Mouse (Mus musculus) midbrain, embryonic 11.5 days (tissue): ENCODE measurements at regions not wholly inside any gene's neighbourhood (a gene's known extent, or its start where the extent isn't known, plus 50 kb on each side); places are given as distances from the start of the nearest gene placed in this dataset.

Source experiments
- ATAC-seq: fragments of 200-750 bp; cut with Nextera tagmentation; 2 replicates; pipeline ENCODE4 v1.8.0; 2017; ENCODE audit warnings: moderate TSS enrichment, moderate library complexity; ENCODE audit not compliant: low FRiP score
- DNase-seq: peaks from one replicate; pipeline ENCODE4 v3.0.0; 2015; ENCODE audit warnings: low spot score; ENCODE audit errors: missing footprints
- H3K27ac ChIP-seq: fragments of 300-500 bp; sonication (generic); 2 replicates; pipeline ENCODE4 v1.5.1; 2014; ENCODE audit warnings: low read depth, low read length
- H3K27me3 ChIP-seq: fragments of 300-500 bp; sonication (generic); 2 replicates; pipeline ENCODE4 v1.6.1; 2014; ENCODE audit warnings: mild to moderate bottlenecking, low read length, moderate library complexity, mixed read lengths; ENCODE audit not compliant: control insufficient read depth, insufficient read depth
- H3K36me3 ChIP-seq: fragments of 300-500 bp; sonication (generic); 2 replicates; pipeline ENCODE4 v1.6.1; 2014; ENCODE audit warnings: mild to moderate bottlenecking, low read length, moderate library complexity, mixed read lengths; ENCODE audit not compliant: control insufficient read depth, insufficient read depth
- H3K4me1 ChIP-seq: fragments of 300-500 bp; sonication (generic); 2 replicates; pipeline ENCODE4 v1.6.1; 2014; ENCODE audit warnings: low read length; ENCODE audit not compliant: control insufficient read depth, insufficient read depth
- H3K4me2 ChIP-seq: fragments of 300-500 bp; sonication (generic); 2 replicates; pipeline ENCODE4 v1.6.1; 2014; ENCODE audit warnings: mild to moderate bottlenecking, moderate library complexity
- H3K4me3 ChIP-seq: fragments of 300-500 bp; sonication (generic); 2 replicates; pipeline ENCODE4 v1.5.1; 2014; ENCODE audit warnings: low read depth, low read length
- H3K9ac ChIP-seq: fragments of 300-500 bp; sonication (generic); 2 replicates; pipeline ENCODE4 v1.6.1; 2014; ENCODE audit warnings: low read length
- H3K9me3 ChIP-seq: fragments of 300-500 bp; sonication (generic); 2 replicates; pipeline ENCODE4 v1.6.1; 2016; ENCODE audit warnings: low read length; ENCODE audit not compliant: control insufficient read depth
- WGBS: fragments of 180-500 bp; shearing (Covaris S2); extraction: QIAGEN DNeasy Blood & Tissue Kit; methylation state at CpG from one replicate; pipeline ENCODE4 v1.1.7; 2014; 5-methylcytosine and 5-hydroxymethylcytosine counted together

GRCm38 (mm10) chr1:138674199-138674598 lies 54.3 kb upstream of the Nek7 start:
- Histone ChIP-seq H3K9ac (no peak overlapping the region), H3K27ac (no peak overlapping the region), H3K4me1 (no peaks in the 10 kb centered on the region), H3K4me2 (no peak overlapping the region), H3K36me3 (no peaks in the 10 kb centered on the region), H3K4me3 (no peak overlapping the region), H3K27me3 (no peaks in the 10 kb centered on the region), H3K9me3 (no peaks in the 10 kb centered on the region)
- WGBS, result 93% methylated on average over 4 of the region's 4 CpGs
- DNase-seq (no peak), ATAC-seq (no peak)
